Mouse (Mus musculus) liver, postnatal 0 days (tissue): Measurements from ENCODE around the gene Hhipl1.

Source experiments
- CTCF ChIP-seq: sonication (generic); IDR thresholded peaks from 2 replicates; pipeline ENCODE4 v1.5.1; 2016; ENCODE audit warnings: antibody characterized with exemption, low read depth
- EP300 ChIP-seq: IDR thresholded peaks from 2 replicates; pipeline ENCODE4 v1.6.1; 2016; ENCODE audit warnings: antibody characterized with exemption, low read depth, mild to moderate bottlenecking

DNA sequence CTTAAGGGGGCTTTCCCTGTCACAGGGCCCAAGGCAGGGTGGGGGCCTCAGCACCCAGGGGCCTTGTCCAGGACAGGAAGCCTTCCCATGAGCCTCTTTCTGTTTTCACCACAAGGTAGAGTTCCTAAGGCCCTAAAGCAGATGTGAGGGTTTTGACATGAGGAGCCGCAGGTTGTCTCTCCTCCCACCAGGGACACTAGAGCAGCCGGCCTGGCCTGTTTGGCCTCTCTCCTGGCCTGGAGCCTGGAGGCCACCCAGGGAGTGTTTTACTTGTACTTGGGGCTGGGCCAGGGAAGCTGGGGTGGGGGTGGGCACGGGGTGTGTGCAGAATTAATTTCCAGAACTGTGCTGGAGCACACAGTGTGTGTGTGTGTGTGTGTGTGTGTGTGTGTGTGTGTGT, 59.3 kb downstream of the Hhipl1 start:
- TF ChIP-seq EP300, result no peak
- peak; percentile 7; the same call in 1 of the 2 replicates for TF ChIP-seq CTCF
